ENCODE assay signal across 14 mouse cellular contexts in the genomic region with DNA sequence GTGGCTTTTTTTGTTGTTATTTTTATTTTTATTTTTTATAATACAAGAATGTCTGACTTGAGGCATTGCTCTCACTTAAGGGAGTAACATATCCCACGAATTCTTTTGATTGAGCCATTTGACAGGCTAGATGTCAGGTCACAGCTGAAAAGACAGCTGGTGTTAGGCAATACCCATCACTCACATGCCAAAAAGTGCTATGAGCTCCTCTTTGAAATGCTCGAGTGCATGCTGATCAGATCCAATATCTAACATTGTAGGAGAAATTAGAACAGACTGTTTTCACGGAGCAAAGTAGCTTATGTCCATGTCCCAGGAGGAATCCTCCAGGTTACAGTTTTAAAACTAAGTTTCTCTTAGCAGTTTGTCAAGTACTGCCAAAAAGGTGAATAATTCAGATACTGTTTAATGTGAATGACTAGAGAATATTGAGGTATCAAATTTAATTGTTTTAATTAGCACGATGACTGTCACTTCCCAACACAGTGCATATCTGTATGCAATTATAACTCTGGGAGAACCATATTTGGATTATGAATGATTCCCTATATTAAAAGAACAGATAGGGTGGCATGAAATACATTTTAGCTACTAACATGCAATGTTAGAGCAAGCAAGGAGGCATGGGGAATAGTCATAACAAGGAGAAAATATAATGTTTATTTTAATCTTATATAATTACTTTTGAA. TPM values are rescaled to one million over a fixed set of nuclear protein-coding genes. Genes with fewer than 3 reads are reported as not detected.
DNase-seq lines count a peak whose midpoint lies in the region.
"Had no signal": no experiment of that assay in that cellular context is flagged by ENCODE, and none has a peak within 500 bp of the region (broad histone marks: within the 10 kb centered on the region; RNA-seq: fewer than 3 reads in every experiment).

No protein-coding gene starts in this region.

- DNase-seq in gastrocnemius, adult 18-20 months (ENCODE audit: low spot score), result peak; percentile 51
- DNase-seq in gastrocnemius, postnatal 36 days, result no peak
- peak; percentile 45 for DNase-seq in lung, postnatal 36 days
- DNase-seq in lung, postnatal 10 days, result no peak
- DNase-seq in brain, embryonic 18.5 days (ENCODE audit: low read depth, low spot score), result peak; percentile 52
- DNase-seq in layer of hippocampus, adult 9-11 months, result peak; percentile 45
- no peak for DNase-seq in left cerebral cortex, postnatal 14 days (ENCODE audit: low spot score in 2 of 2)
- DNase-seq: cerebellum, adult 9-11 months; gastrocnemius, postnatal 14 days; heart, postnatal 4 days; thymus, adult 18-20 months; thymus, postnatal 4 days had no signal

- intact Hi-C loops in gastrocnemius, postnatal 36 days (cut with DNase I), result no loop called here
- intact Hi-C loops in left cerebral cortex, postnatal 14 days (cut with DNase I), result no loop called here

RNA-seq across cellular contexts. Expression of gene Tecrl, which starts 50.4 kb away (rescaled TPM):
- total RNA-seq in gastrocnemius, adult 18-20 months (2021), result 1 to 10 TPM in 1 of 2 experiments, under 1 TPM in 1; 0.57 to 1.4 TPM
- 1 to 10 TPM in 1 of 2 experiments, under 1 TPM in 1; 0.76 to 2.3 TPM for total RNA-seq in gastrocnemius, postnatal 36 days (2021)
- under 1 TPM; 0.13 to 0.18 TPM for total RNA-seq in left cerebral cortex, postnatal 14 days (2021)
- total RNA-seq: adrenal gland, adult 18-20 months; megakaryocyte progenitor cell, adult 5-6 weeks had no signal

Comparison
In these comparisons a context has a peak if more than half of its experiments do, and no peak if none do; other contexts are left out.
1. DNase-seq: peak in gastrocnemius, adult 18-20 months (single experiment), lung, postnatal 36 days (single experiment), brain, embryonic 18.5 days (single experiment) and layer of hippocampus, adult 9-11 months (single experiment); none in gastrocnemius, postnatal 36 days (0 of 2), lung, postnatal 10 days (single experiment) and left cerebral cortex, postnatal 14 days (0 of 2).